Mouse (Mus musculus) kidney, adult 2 months (tissue): ENCODE measurements around the gene Pnpla8. TPM values are rescaled to one million over a fixed set of nuclear protein-coding genes. Genes with fewer than 3 reads are reported as not detected.
"Not testable (repeated sequence)": the region's sequence is repeated elsewhere in the genome, so short reads cannot be mapped to it uniquely, and the experiment has no call there.

Experiments used
- DNase-seq: peaks from one replicate; pipeline ENCODE4 v3.0.0; 2021
- H3K27ac ChIP-seq: fragments of 200-500 bp; 2 replicates; pipeline ENCODE4 v1.5.1; 2012; ENCODE audit warnings: low read depth, low read length, control low read depth, inconsistent platforms; ENCODE audit not compliant: insufficient read depth
- H3K27me3 ChIP-seq: fragments of 200-500 bp; replicated peaks from 2 replicates; pipeline ENCODE4 v1.6.1; 2012; ENCODE audit warnings: mild to moderate bottlenecking, moderate library complexity, low read length, inconsistent platforms; ENCODE audit not compliant: control insufficient read depth, insufficient read depth
- H3K36me3 ChIP-seq: fragments of 200-500 bp; 2 replicates; pipeline ENCODE4 v1.6.1; 2012; ENCODE audit warnings: mild to moderate bottlenecking, moderate library complexity, low read length, inconsistent platforms; ENCODE audit not compliant: control insufficient read depth, insufficient read depth
- H3K4me1 ChIP-seq: fragments of 200-500 bp; 2 replicates; pipeline ENCODE4 v1.6.1; 2011; ENCODE audit warnings: low read length; ENCODE audit not compliant: control insufficient read depth, insufficient read depth
- H3K4me3 ChIP-seq: fragments of 200-500 bp; 2 replicates; pipeline ENCODE4 v1.5.1; 2011; ENCODE audit warnings: mild to moderate bottlenecking, low read depth, low read length, control low read depth; ENCODE audit not compliant: insufficient read depth
- CTCF ChIP-seq: fragments of 200-500 bp; conservative IDR thresholded peaks from 2 replicates; pipeline ENCODE4 v1.5.1; 2011; ENCODE audit warnings: low read depth, mild to moderate bottlenecking, control low read depth, low read length, moderate library complexity, mixed read lengths; ENCODE audit not compliant: insufficient read depth, insufficient read length
- POLR2A ChIP-seq: fragments of 200-500 bp; IDR thresholded peaks from one replicate; pipeline ENCODE4 v1.6.1; 2011; ENCODE audit warnings: low read depth, low read length, control low read depth
- WGBS: fragments of 180-500 bp; shearing (Covaris S2); methylation state at CpG from one replicate; pipeline ENCODE4 v1.1.7; 2018; 5-methylcytosine and 5-hydroxymethylcytosine counted together
- polyA plus RNA-seq: library from polyadenylated mRNA; depleted of rRNA; stranded (reverse); fragments of >200 nt; gene quantifications from 2 replicates; pipeline ENCODE4 v1.2.3, GENCODE M21; 2012; rRNA removed

Pnpla8 gene
- polyA plus RNA-seq = 23.1 and 29.3 TPM in 2 replicates

GRCm38 (mm10) chr12:44221070-44221469 lies at the start of gene Pnpla8:
Gene Pnpla8, plus strand, starts transcription at chr12:44221370.
- peak within 1 kb of the TSS; percentile 16 for H3K27ac ChIP-seq
- H3K36me3 ChIP-seq, H3K4me1 ChIP-seq, H3K27me3 ChIP-seq, DNase-seq: not testable (repeated sequence)
- peak within 1 kb of the TSS; percentile 58 for H3K4me3 ChIP-seq
- WGBS = 95% methylated on average over 2 of the region's 2 CpGs

DNA sequence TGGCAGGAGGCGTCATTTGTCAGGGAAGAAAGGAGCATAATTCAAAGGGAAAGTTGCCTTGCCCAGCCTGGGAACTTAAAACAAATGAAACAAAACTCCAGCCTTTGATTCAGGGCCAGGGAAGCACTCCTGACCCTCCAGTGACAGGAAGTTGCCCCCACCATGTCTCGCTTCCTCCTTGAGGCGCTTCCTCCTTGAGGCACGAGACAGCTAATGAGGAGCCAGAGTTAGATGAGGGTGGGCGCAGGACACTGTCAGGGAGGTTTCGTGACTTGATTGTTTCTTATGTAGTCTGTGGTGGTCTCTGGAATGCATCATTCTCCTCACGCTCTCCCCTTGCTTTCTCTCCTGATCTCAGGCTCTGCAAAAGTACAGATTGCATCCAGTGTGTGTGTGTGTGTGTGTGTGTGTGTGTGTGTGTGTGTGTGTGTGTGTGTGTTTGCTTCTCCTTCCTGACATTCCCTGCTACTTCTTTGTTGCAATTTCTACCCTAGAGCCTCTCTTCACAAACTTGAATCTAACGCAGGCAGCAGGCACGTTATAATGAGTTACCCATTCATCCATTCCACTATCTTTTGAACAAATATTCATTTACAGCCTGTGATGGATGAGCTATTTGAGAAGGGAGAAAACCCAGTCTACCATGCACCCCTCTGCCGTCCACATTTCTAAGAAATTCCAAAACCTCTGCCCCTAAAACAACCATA lies 44.7 kb upstream of the Pnpla8 start:
- Histone ChIP-seq H3K27ac (no peak overlapping the region), H3K36me3 (no peaks in the 10 kb centered on the region), H3K4me3 (no peak overlapping the region), H3K4me1 (no peaks in the 10 kb centered on the region), H3K27me3 (no peaks in the 10 kb centered on the region)
- TF ChIP-seq CTCF = no peak
- TF ChIP-seq POLR2A = no peak
- WGBS = 21% methylated on average over 10 of the region's 10 CpGs
- peak; percentile 13 for DNase-seq

DNA sequence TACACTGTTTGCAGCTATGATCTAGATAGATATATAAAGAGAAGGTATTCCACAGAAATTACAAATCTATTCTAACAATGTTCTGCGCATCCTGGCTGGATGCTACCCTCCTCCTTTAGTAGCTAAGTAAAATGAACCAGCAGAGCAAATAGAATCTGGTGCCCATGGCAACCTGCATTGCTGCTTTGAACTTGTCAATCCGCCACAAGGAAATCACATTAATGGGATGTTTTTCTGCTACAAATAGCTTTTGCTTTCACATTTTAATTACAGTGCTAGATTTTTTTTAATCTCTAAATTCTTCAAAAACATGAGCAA lies 44.2 kb upstream of the Pnpla8 start:
- Histone ChIP-seq H3K27me3 (no peaks in the 10 kb centered on the region), H3K36me3 (no peaks in the 10 kb centered on the region), H3K4me1 (no peaks in the 10 kb centered on the region), H3K27ac (no peak overlapping the region), H3K4me3 (no peak overlapping the region)
- DNase-seq = no peak
- WGBS = 75% methylated on average over 2 of the region's 2 CpGs
- no peak for TF ChIP-seq CTCF
- TF ChIP-seq POLR2A = no peak

GRCm38 (mm10) chr12:44181081-44181982 lies 39.8 kb upstream of the Pnpla8 start:
- Histone ChIP-seq H3K4me1 (no peaks in the 10 kb centered on the region), H3K27ac (no peak overlapping the region), H3K36me3 (no peaks in the 10 kb centered on the region), H3K4me3 (no peak overlapping the region), H3K27me3 (no peaks in the 10 kb centered on the region)
- 40% methylated on average over 9 of the region's 9 CpGs for WGBS
- TF ChIP-seq CTCF (peak; percentile 42), POLR2A (no peak)
- peak; percentile 38 for DNase-seq

DNA sequence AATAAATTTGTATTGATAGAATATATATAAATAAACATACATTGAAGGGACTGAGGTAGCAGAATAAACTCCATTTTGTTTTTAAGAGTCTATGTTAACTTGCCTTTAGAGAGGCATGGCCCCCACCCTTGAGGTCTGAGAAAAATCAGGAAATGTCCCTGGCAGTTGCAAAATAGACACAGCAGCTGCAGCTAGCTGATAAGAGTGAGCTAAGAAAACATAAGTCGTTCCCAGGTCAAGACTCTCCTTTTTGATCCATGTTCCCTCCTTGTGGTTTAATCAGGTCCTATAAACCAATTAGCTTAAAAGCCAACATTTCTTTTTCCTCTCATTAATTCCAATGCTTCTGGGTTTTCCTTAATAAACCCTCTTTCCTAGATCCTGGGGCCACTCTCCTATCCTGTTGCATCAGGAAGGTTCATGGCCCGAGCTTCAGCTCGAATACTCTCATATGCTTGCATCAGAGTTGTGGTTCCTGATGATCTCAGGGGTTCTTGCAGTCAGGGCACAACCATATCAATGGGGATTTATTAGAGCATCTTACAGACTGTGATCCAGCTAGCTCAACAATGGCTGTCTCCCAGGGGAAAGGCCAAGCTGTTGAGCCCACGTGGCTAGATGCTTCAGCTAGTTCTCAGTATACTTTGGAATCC lies 23.2 kb upstream of the Pnpla8 start:
- no peak for DNase-seq
- no peak overlapping the region for H3K4me3 ChIP-seq
- no peaks in the 10 kb centered on the region for H3K27me3 ChIP-seq
- H3K27ac ChIP-seq = no peak overlapping the region
- WGBS = 47% methylated on average over 4 of the region's 4 CpGs
- H3K36me3 ChIP-seq = 0 out of 2 replicates have a peak, but pooled peaks cover 1% of the 10 kb centered on the region
- TF ChIP-seq CTCF = no peak
- no peak for TF ChIP-seq POLR2A
- H3K4me1 ChIP-seq = no peaks in the 10 kb centered on the region

GRCm38 (mm10) chr12:44209141-44209823 lies 11.9 kb upstream of the Pnpla8 start:
- no peaks in the 10 kb centered on the region for H3K27me3 ChIP-seq
- no peak for TF ChIP-seq CTCF
- no peak for TF ChIP-seq POLR2A
- peak; percentile 89 for DNase-seq
- H3K4me1 ChIP-seq = no peaks in the 10 kb centered on the region; the same call in 1 of the 2 replicates
- peak overlapping the region; percentile 83 for H3K4me3 ChIP-seq
- peak overlapping the region; percentile 82 for H3K27ac ChIP-seq
- peaks cover 3% of the 10 kb centered on the region; the same call in 1 of the 2 replicates for H3K36me3 ChIP-seq
- under 1% methylated on average over 37 of the region's 37 CpGs for WGBS
